Mouse (Mus musculus) kidney, adult 2 months (tissue): ENCODE data around the gene Actl7a.

Experiments
- CTCF ChIP-seq: fragments of 200-500 bp; conservative IDR thresholded peaks from 2 replicates; pipeline ENCODE4 v1.5.1; 2011; ENCODE audit warnings: low read depth, mild to moderate bottlenecking, control low read depth, low read length, moderate library complexity, mixed read lengths; ENCODE audit not compliant: insufficient read depth, insufficient read length
- POLR2A ChIP-seq: fragments of 200-500 bp; IDR thresholded peaks from one replicate; pipeline ENCODE4 v1.6.1; 2011; ENCODE audit warnings: low read depth, low read length, control low read depth

DNA sequence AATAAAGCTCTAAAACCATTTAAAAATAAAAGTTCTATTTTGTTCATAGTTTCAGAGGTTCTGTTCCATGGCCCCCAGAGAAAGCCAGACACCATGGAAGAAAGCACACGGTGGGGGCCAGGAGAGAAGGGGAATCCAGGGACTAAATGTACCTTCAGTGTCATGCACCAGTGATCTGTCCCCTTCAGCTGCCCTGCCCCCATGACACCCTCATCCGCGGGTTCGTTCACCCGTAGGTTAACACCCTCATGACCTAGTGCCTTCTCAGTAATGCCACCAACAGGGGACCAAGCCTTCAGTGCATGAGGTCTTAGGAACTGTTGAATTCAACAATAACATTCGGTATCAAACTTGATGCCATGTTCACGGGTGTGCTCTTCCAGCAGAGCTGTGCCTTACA lies 46.8 kb upstream of the Actl7a start:
- TF ChIP-seq CTCF (no peak), POLR2A (no peak)
